Mouse (Mus musculus): ENCODE measurements around the gene Caly. TPM values are rescaled to one million over a fixed set of nuclear protein-coding genes. Genes with fewer than 3 reads are reported as not detected.
A peak's percentile ranks its signal among the peaks of the same experiment; 100 is the strongest.

Caly gene
- polyA plus RNA-seq, 1 experiment from 2014 or later = 24.8 TPM

- H3K36me3 ChIP-seq = peaks cover 57% of the 10 kb centered on the region
- no peak overlapping the region for H3K4me3 ChIP-seq
- no peaks in the 10 kb centered on the region for H3K9me3 ChIP-seq (replicated peaks)
- H3K27ac ChIP-seq = no peak overlapping the region
- H3K4me1 ChIP-seq = peaks cover 6% of the 10 kb centered on the region
- no peaks in the 10 kb centered on the region for H3K27me3 ChIP-seq
- no peak overlapping the region for H3K9ac ChIP-seq
- ATAC-seq (ENCODE audit: low FRiP score) = no peak
- H3K4me2 ChIP-seq (replicated peaks) = no peak overlapping the region
- 59% methylated on average over 3 of the region's 3 CpGs for WGBS
Measured at GRCm38 (mm10) chr7:140111943-140112342, 29.6 kb upstream of the Caly start.

- WGBS = 79% methylated on average over 4 of the region's 4 CpGs
- ATAC-seq (ENCODE audit: low FRiP score) = no peak
- Histone ChIP-seq H3K4me1 (peaks cover 16% of the 10 kb centered on the region), H3K9me3 (replicated peaks) (no peaks in the 10 kb centered on the region), H3K9ac (no peak overlapping the region), H3K27ac (no peak overlapping the region), H3K27me3 (0 out of 2 replicates have a peak, but pooled peaks cover 2% of the 10 kb centered on the region), H3K4me3 (no peak overlapping the region), H3K36me3 (peaks cover 34% of the 10 kb centered on the region), H3K4me2 (replicated peaks) (no peak overlapping the region)
Measured at GRCm38 (mm10) chr7:140104009-140104408, 21.7 kb upstream of the Caly start.

- peaks cover 16% of the 10 kb centered on the region for H3K4me1 ChIP-seq
- H3K4me2 ChIP-seq (replicated peaks) = peak within 1 kb of the TSS; percentile 75
- 2% methylated on average over 30 of the region's 30 CpGs for WGBS
- H3K9ac ChIP-seq = peak within 1 kb of the TSS; percentile 55
- H3K27me3 ChIP-seq = 0 out of 2 replicates have a peak, but pooled peaks cover 2% of the 10 kb centered on the region
- peak; percentile 84 for ATAC-seq (ENCODE audit: low FRiP score)
- no peak within 1 kb of the TSS for H3K27ac ChIP-seq
- H3K9me3 ChIP-seq (replicated peaks) = no peaks in the 10 kb centered on the region
- H3K36me3 ChIP-seq = peaks cover 18% of the 10 kb centered on the region
- peak within 1 kb of the TSS; percentile 39 for H3K4me3 ChIP-seq
Measured at GRCm38 (mm10) chr7:140101993-140102860, 19.9 kb upstream of the Caly start, which contains the start of gene Fuom. Gene Fuom, minus strand, starts transcription at chr7:140102441.

GRCm38 (mm10) chr7:140101498-140101897 is 19.1 kb upstream of the Caly start:
- H3K36me3 ChIP-seq = peaks cover 12% of the 10 kb centered on the region
- peak; percentile 34; the same call in 1 of the 2 replicates for ATAC-seq (ENCODE audit: low FRiP score)
- H3K4me3 ChIP-seq = peak overlapping the region; percentile 39
- WGBS = 72% methylated on average over 10 of the region's 10 CpGs
- H3K4me1 ChIP-seq = peaks cover 16% of the 10 kb centered on the region
- 0 out of 2 replicates have a peak, but pooled peaks cover 2% of the 10 kb centered on the region for H3K27me3 ChIP-seq
- H3K27ac ChIP-seq = no peak overlapping the region
- no peaks in the 10 kb centered on the region for H3K9me3 ChIP-seq (replicated peaks)
- peak overlapping the region; percentile 55; the same call in 1 of the 2 replicates for H3K9ac ChIP-seq
- H3K4me2 ChIP-seq (replicated peaks) = peak overlapping the region; percentile 75

GRCm38 (mm10) chr7:140098466-140098865 is 16.1 kb upstream of the Caly start:
- Histone ChIP-seq H3K27ac (no peak overlapping the region), H3K36me3 (no peaks in the 10 kb centered on the region), H3K9ac (no peak overlapping the region), H3K4me2 (replicated peaks) (no peak overlapping the region), H3K27me3 (0 out of 2 replicates have a peak, but pooled peaks cover 2% of the 10 kb centered on the region), H3K9me3 (replicated peaks) (no peaks in the 10 kb centered on the region), H3K4me3 (no peak overlapping the region), H3K4me1 (peaks cover 16% of the 10 kb centered on the region)
- WGBS = 86% methylated on average over 1 of the region's 1 CpGs
- no peak for ATAC-seq (ENCODE audit: low FRiP score)

- ATAC-seq (ENCODE audit: low FRiP score) = no peak
- no peaks in the 10 kb centered on the region for H3K27me3 ChIP-seq
- no peak overlapping the region for H3K4me3 ChIP-seq
- no peak overlapping the region for H3K4me2 ChIP-seq (replicated peaks)
- H3K4me1 ChIP-seq = no peaks in the 10 kb centered on the region
- no peaks in the 10 kb centered on the region for H3K36me3 ChIP-seq
- H3K9me3 ChIP-seq (replicated peaks) = no peaks in the 10 kb centered on the region
- H3K27ac ChIP-seq = no peak overlapping the region
- no peak overlapping the region for H3K9ac ChIP-seq
Measured at GRCm38 (mm10) chr7:140096055-140096454, 13.7 kb upstream of the Caly start.

GRCm38 (mm10) chr7:140095556-140095955 is 13.2 kb upstream of the Caly start:
- H3K9me3 ChIP-seq (replicated peaks) = no peaks in the 10 kb centered on the region
- WGBS = 62% methylated on average over 1 of the region's 1 CpGs
- H3K9ac ChIP-seq = no peak overlapping the region
- no peak overlapping the region for H3K4me2 ChIP-seq (replicated peaks)
- H3K4me3 ChIP-seq = no peak overlapping the region
- no peaks in the 10 kb centered on the region for H3K36me3 ChIP-seq
- H3K4me1 ChIP-seq = no peaks in the 10 kb centered on the region
- no peak overlapping the region for H3K27ac ChIP-seq
- no peaks in the 10 kb centered on the region for H3K27me3 ChIP-seq
- no peak for ATAC-seq (ENCODE audit: low FRiP score)

- Histone ChIP-seq H3K4me3 (no peak overlapping the region), H3K9ac (no peak overlapping the region), H3K4me1 (no peaks in the 10 kb centered on the region), H3K27ac (no peak overlapping the region), H3K27me3 (no peaks in the 10 kb centered on the region), H3K4me2 (replicated peaks) (no peak overlapping the region), H3K9me3 (replicated peaks) (no peaks in the 10 kb centered on the region), H3K36me3 (no peaks in the 10 kb centered on the region)
- 64% methylated on average over 5 of the region's 5 CpGs for WGBS
- no peak for ATAC-seq (ENCODE audit: low FRiP score)
Measured at GRCm38 (mm10) chr7:140094954-140095353, 12.6 kb upstream of the Caly start.

GRCm38 (mm10) chr7:140092924-140093528 is 10.7 kb upstream of the Caly start, which contains the start of gene Prap1:
Gene Prap1, plus strand, starts transcription at chr7:140093395.
- 68% methylated on average over 5 of the region's 5 CpGs for WGBS
- Histone ChIP-seq H3K4me1 (no peaks in the 10 kb centered on the region), H3K9me3 (replicated peaks) (no peaks in the 10 kb centered on the region), H3K36me3 (no peaks in the 10 kb centered on the region), H3K27me3 (no peaks in the 10 kb centered on the region), H3K27ac (no peak within 1 kb of the TSS), H3K4me2 (replicated peaks) (no peak within 1 kb of the TSS), H3K9ac (no peak within 1 kb of the TSS), H3K4me3 (no peak within 1 kb of the TSS)
- no peak for ATAC-seq (ENCODE audit: low FRiP score)

- no peak overlapping the region for H3K4me2 ChIP-seq (replicated peaks)
- H3K4me3 ChIP-seq = no peak overlapping the region
- H3K9me3 ChIP-seq (replicated peaks) = no peaks in the 10 kb centered on the region
- ATAC-seq (ENCODE audit: low FRiP score) = no peak
- WGBS = 81% methylated on average over 10 of the region's 10 CpGs
- no peak overlapping the region for H3K9ac ChIP-seq
- no peaks in the 10 kb centered on the region for H3K4me1 ChIP-seq
- no peaks in the 10 kb centered on the region for H3K36me3 ChIP-seq
- no peaks in the 10 kb centered on the region for H3K27me3 ChIP-seq
- H3K27ac ChIP-seq = no peak overlapping the region
Measured at GRCm38 (mm10) chr7:140090601-140091000, 8.3 kb upstream of the Caly start.

- Histone ChIP-seq H3K27me3 (peaks cover 21% of the 10 kb centered on the region), H3K36me3 (no peaks in the 10 kb centered on the region), H3K27ac (peak overlapping the region; percentile 89), H3K4me2 (replicated peaks) (peak overlapping the region; percentile 60), H3K9me3 (replicated peaks) (no peaks in the 10 kb centered on the region), H3K9ac (peak overlapping the region; percentile 59), H3K4me1 (peaks cover 33% of the 10 kb centered on the region), H3K4me3 (peak overlapping the region; percentile 38)
- WGBS = 18% methylated on average over 20 of the region's 20 CpGs
- peak; percentile 49 for ATAC-seq (ENCODE audit: low FRiP score)
Measured at GRCm38 (mm10) chr7:140081408-140082241, 723 bp downstream of the Caly start.

Measured in hindbrain, embryonic 12.5 days (tissue).